Mouse (Mus musculus) left cerebral cortex, postnatal 14 days (tissue): ENCODE measurements around the gene Fbxo31. TPM values are rescaled to one million over a fixed set of nuclear protein-coding genes. Genes with fewer than 3 reads are reported as not detected.

Source experiments
- DNase-seq, 2 experiments: peaks; one replicate each; pipeline ENCODE4 v3.0.0; 2021 to 2022; ENCODE audit warnings: low spot score in 2 of 2, mixed read lengths in 1 of 2
- intact Hi-C: fragments of 180-260 bp; cut with DNase I; formaldehyde crosslinking; loops from one replicate; pipeline ENCODE4 v1.15.1; 2025
- total RNA-seq, 2 experiments: library from RNA; stranded (reverse); gene quantifications; 2 replicates each; pipeline ENCODE4 v1.2.3; 2021

Fbxo31 gene
- total RNA-seq, 2 experiments from 2014 or later = 101 to 104 TPM

- intact Hi-C loops = loop anchor here (1.0 to 5.0 kb wide), 2 partner anchors 121 to 400 kb away; no protein-coding TSS in a partner anchor
- DNase-seq = peak; percentile 78 to 87
These were observed 65.2 kb downstream of the Fbxo31 start for GRCm38 (mm10) chr8:121513429-121513828.

- DNase-seq = no peak
- intact Hi-C loops = loop anchor here (5.0 kb wide), 1 partner anchor 119 kb away; no protein-coding TSS in a partner anchor
These were observed 66.9 kb downstream of the Fbxo31 start for GRCm38 (mm10) chr8:121511751-121512150.

Other genes starting within 250 kb of the Fbxo31 start
- gene 1700018B08Rik, start 34.5 kb downstream of the Fbxo31 start, total RNA-seq = not detected
- 100 to 1,000 TPM; 181 to 183 TPM for gene Map1lc3b, start 11.6 kb upstream of the Fbxo31 start, total RNA-seq
- gene Zcchc14, start 74.1 kb upstream of the Fbxo31 start, total RNA-seq = 10 to 100 TPM; 71.8 to 75.9 TPM
- gene Jph3, start 150.8 kb upstream of the Fbxo31 start, total RNA-seq = 100 to 1,000 TPM; 187 to 192 TPM